Mouse (Mus musculus) megakaryocyte progenitor cell, adult 5-6 weeks (primary cell): Measurements from ENCODE around the gene Lars2. TPM values are rescaled to one million over a fixed set of nuclear protein-coding genes. Genes with fewer than 3 reads are reported as not detected.

Experiments
- ATAC-seq: replicated peaks from 2 replicates; pipeline ENCODE4 v1.8.0; 2016; ENCODE audit warnings: mild to moderate bottlenecking, moderate TSS enrichment, inconsistent platforms; ENCODE audit not compliant: poor library complexity
- total RNA-seq, 2 experiments: library from RNA; stranded (forward) in 1 of 2; stranded (reverse) in 1 of 2; fragments of 157-497, 149-512 nt in 1 of 2; fragments of 200-1000 nt in 1 of 2; gene quantifications; 2 replicates each; pipeline versions ENCODE4 v1.2.3 to v1.2.4; 2015 to 2017

Lars2 gene
- total RNA-seq, 2 experiments from 2014 or later, result 25.5 to 2,738 TPM

DNA sequence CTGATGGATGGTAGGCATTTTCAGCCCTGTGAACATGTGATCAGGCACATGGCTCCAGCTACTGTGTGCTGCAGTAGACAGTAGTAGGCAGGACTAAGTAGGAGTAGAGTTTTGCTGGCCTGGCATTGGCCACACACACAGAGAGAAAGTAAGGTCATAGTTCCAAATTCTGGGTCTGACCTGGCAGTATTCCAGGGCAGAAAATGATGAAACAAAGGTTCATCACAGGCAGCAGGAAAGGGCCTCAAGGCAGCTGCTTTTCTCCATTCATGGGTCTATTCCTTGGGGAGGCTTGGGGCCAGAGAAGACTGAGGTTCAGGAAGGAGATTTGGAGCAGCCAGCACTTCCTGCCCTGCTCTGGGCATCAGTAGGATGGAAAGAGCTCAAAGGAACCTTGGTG is 106.7 kb downstream of the Lars2 start:
- ATAC-seq, result no peak

DNA sequence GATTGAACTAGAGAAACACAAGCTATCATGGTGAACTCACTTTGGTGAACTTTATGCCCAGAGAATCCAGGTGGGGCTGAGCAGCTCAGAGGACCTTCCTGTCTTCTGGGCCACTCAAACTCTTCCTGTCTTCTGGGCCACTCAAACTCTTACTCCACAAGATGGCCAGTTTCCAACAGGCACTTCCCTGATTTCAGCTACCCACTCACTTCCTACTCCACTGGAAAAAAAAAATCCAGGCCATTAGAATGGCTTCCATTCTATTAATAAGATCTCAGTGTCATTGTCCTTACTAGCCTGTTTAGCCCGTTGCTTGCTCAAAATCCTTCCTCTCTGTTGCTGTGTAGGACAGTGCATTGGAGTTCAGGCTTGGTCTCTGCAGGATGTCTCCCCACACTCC is 108.8 kb downstream of the Lars2 start:
- ATAC-seq, result no peak

DNA sequence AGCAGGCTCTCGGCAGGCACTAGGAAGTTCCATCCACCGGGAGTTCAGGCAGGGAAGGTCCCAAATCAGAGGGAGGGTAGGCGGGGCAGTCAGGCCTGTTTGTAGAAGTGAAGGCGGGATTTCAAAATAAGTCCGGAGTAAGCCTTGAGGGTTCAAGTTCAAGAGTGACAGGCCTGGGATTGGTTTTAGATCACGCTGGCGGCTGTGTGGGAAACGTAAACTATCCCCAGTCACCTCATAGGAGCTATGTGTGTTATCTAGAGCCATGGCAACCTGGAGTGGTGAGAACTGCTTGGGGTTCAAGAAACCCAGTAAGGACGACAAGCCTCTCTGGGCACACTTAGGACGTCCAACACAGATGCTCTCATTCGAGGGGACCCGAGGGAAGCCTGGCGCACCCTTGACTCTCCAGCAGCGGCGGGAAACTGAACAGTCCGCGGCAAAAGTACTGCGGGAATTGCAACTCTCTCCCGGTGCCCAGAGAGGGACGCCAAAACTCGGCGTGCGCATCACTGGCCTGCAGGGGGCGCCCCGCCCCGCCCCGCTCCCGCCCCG is 111.4 kb downstream of the Lars2 start:
- peak; percentile 59 for ATAC-seq

DNA sequence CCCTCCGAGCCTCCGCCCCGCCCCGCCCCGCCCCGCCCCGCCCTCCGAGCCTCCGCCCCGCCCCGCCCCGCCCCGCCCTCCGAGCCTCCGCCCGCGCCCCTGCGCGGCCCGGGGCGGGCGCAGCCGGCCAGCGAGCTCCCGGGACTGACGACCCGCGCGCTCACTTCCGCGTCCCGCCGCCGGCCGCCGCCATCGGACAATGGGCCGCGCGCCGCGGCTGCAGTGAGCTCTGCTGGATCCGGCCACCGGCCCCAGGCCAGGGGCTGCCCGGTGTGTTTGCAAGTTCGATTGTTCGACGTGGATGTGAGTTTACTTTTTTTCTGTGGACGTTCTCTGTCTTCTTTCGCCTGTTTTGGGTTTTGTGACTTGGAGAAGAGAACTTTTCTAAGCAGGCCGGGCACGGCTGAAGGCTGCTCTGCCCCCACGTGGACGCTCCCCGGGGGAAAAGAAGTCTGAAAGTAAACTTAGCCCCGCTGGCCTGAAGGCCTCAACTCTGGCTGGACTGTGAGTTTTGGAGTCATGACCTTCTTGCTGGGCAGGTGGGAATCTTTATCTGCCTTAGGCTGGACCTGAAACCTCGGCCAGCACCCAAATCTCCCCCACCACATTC is 112.0 kb downstream of the Lars2 start, which contains the start of gene Limd1:
Gene Limd1, plus strand, starts transcription at position 121 of the 610 bp plus-strand sequence.
- ATAC-seq, result peak; percentile 45

DNA sequence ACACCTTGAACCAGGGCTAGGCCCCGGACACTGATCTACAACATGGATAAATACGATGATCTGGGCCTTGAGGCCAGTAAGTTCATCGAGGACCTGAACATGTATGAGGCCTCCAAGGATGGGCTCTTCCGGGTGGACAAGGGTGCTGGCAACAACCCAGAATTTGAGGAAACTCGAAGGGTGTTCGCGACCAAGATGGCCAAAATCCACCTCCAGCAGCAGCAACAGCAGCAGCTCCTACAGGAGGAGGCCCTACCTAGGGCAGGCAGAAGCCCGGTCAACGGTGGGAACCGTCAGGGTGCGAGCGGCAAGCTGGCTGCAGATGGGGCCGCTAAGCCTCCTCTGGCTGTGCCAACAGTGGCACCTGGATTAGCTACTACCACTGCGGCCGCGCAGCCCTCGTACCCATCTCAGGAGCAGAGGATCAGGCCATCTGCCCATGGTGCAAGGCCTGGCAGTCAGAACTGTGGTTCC is 112.5 kb downstream of the Lars2 start:
- ATAC-seq, result peak; percentile 5; the same call in 1 of the 2 replicates

DNA sequence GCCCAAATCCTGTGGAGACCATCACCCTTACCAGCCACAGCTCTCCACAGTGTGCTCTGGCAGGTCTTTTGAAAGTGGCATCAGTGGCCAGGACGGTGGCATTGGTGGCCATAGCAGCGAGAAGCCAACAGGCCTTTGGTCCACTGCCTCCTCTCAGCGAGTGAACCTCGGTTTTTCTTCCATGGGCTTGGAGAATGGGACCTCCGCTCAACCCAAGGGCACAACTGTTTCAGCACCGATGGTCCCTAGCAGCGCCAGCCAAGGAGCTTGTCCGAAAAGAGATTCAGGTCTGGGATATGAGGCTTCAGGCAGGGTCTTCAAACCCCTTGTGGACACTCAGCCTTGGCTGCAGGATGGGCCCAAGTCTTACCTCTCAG is 113.1 kb downstream of the Lars2 start:
- no peak for ATAC-seq

DNA sequence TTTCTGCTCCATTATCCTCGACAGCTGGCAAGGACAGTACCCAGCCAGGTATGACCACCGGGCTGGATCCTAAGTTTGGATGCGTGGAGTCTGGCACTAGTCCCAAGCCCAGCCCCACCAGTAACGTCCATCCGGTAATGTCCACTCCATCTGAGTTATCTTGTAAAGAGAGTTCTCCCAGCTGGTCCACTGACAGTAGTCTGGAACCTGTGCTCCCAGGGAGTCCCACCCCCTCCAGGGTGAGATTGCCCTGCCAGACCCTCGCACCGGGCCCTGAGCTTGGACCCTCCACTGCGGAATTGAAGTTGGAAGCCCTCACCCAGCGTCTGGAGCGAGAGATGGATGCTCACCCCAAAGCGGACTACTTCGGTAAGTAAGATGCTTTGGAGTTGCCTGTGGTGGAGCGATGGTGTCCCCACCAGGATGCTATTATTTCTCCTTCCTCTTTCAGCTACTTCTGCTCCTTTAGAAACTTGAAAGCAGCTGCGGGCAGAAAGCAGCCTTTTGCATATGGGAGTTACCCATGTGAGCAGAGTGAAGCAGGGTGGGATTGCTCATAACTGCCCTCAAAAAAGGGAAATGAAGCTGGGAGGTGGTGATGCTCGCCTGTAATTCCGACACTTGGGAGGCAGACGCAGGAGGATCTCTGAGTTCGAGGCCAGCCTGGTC is 113.7 kb downstream of the Lars2 start:
- peak; percentile 45 for ATAC-seq

DNA sequence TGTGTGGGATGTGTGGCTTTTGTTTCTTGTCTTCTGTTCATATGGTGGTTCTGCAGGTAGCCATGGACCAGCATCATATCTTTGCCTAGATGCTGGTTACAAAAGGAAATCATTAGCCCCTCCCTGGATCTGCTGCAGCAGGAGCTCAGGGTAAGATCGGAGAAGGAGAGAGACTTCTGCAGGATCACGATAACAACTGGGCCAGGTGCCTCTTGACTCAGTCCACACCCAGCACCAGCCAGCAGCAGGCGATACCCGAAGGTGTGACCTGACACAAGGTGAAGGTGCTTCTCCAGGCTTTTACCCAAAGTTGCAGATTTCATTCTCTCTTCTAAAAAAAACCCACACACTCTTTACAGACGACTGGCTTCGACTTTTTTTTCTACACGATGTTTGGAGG is 114.4 kb downstream of the Lars2 start:
- ATAC-seq, result peak; percentile 47

DNA sequence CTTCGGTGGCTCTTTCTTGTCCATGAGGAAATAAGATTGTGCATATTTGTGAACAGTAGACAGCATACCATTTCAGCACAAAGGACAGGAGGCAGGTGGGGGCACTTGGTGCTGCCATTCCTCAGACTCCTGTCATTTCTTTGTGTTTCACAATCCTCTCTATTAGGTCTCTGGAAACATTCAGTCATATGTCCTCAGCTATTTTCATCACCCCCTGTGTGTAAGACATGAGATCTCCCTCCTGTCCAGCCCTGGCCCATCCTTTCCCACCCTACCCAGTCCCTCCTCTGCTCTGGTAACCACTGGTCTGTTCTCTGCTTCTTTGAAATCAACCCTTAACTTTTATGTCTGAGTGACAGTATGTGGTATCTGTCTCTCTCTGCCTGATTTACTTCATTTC is 116.9 kb downstream of the Lars2 start:
- ATAC-seq, result no peak

DNA sequence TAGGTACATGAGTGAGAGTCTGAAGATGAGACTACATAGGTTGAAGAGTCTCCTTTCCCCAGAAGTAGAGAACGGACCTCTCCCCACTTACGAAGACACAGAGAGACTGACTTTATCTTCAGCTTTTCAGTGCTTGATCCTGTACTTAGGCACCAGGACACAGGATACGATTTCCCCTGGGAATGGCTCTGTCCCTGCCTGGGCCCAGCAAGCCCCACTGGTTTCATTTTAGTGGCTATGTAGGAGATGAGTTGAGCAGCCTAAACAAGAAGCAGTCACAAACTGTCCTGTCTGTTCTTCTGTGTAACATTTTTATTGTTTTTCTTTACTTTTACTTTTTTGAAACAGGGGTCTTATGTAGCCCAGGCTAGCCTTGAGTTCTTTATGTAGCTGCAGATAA is 118.1 kb downstream of the Lars2 start:
- no peak for ATAC-seq

DNA sequence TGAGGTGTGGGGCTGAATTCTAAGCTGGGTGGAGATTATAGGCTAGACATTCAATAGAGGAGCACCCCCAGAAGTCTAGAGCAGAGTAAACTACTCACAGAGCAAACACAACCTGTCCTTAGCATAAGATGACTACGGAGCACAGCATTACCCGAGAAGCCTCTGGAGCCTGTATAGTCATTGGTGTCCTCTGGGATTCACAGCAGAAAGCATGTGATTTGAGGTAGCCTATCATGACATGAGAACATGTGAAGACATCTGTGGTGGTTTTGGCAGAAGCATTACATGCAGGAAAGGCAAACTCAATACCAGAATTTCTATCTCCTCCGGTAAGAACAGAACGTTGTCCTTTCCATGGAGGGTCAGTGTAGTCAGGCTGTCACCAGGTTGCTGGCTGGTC is 118.8 kb downstream of the Lars2 start:
- ATAC-seq, result no peak

DNA sequence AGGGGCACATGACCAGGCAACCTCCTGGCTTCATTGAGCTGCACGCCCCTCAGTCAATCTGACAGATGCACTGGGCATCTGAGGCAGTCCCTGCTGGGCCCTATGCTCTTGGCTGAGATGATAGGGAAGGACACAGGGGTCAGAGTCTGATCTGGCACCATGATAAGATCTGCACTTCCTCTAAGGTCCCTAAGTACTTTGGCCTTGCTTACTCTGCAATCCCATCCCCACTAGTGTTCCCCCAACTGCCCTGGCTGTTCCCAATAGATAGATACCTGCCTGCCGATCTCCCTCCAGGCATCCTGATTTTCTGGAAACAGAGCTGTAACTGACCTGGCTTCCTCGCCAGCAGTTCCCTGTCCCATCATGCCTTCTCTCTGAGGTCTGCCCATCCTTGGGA is 119.9 kb downstream of the Lars2 start:
- no peak for ATAC-seq

DNA sequence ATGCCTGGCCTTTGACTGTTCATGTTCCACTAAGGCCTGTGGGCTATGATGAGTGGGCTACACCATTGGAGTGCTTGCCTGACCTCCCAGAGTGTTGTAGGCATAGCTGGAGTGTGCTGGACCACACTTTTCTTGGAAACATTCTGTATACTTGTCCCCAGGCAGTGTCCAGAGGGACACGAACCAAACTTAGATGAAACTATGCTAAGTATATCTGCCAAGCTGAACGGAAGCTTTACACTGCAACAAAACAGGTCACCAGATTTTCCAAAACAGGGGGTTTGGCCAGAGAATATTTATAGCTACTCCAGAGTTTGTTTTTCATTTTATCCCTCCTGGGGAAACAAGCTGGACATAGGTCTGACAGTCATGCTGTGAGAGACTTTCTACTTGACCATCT is 122.3 kb downstream of the Lars2 start:
- ATAC-seq, result no peak

DNA sequence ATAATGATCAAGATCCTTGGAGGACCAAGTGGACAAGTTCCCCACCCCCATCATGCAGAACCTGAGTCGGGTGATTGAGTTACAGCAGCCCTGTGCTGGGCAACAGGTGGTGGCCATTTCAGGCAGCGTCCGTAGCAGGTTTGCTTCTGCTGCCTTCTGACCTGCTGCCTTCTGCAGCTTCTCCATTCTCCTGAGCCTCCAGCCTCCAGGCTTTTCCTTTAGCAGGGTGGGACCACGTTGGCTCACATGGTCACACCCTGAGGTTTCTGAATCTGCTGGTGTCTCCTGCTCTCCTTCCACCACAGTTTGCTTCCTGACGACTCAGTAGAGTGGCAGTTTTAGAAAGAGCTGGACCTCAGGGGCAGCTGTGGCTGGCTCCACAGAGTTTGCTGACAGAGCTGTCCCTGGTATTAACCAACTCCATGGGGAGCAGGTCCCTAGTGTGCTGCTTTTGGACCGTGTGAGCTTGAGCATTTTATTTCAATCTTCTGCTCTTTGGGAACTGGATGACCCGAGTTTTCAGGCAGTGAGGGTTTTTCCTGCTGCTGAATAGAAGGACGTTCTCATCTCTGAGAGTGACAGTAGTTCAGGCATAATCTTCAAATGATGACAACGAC is 123.1 kb downstream of the Lars2 start:
- ATAC-seq, result no peak

DNA sequence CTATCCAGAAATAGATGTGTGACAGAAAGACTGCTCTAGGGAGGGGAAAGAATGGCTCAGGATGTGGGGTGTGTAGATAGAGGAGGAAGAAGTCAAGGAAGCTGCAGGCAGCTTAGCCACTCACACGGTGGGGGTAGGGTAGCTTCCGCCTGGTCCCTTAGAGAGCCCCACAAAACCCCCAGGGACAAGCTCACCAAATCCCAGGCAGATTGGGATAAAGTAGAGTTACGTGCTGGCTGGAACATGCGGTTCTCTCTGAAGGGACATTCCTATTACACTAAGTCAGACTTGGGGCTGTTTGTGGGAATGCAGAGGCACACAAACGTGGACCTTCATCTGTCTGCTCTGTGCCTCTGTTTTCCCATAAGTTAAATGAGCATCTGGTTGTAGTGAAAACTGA is 124.2 kb downstream of the Lars2 start:
- no peak for ATAC-seq

DNA sequence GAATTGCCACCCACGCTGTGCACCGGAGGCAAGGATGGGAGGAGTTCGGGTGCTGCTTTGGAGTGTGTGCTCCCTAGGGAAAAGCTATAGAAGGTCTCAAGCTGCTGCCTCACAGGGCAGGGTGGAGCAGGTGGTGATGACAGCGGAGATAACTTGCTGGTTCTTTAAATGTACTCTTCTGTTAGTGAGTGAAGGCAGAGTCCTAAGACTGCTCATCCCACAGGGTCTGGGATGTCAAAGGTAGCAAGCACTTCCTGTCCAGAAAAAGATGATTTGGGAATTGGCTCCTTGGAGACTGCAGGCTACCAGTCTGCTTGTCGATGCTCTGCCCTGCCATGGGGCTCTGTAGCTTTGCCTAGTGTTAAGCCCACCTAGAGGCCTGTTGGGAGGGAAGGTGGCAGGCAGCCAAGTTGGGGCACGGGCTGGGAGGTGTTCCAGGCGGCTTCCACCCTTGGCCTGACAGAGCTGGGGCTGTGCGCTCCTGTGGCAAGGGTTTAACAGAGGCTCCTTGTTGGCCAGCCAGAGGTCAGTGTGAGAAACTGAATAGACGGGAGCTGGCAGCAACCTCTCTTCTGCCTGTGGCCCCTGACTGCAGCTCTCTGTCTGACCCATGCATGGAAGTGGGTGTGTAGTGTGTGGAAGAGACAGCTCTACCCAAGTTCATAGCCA is 125.3 kb downstream of the Lars2 start:
- ATAC-seq, result peak; percentile 77

DNA sequence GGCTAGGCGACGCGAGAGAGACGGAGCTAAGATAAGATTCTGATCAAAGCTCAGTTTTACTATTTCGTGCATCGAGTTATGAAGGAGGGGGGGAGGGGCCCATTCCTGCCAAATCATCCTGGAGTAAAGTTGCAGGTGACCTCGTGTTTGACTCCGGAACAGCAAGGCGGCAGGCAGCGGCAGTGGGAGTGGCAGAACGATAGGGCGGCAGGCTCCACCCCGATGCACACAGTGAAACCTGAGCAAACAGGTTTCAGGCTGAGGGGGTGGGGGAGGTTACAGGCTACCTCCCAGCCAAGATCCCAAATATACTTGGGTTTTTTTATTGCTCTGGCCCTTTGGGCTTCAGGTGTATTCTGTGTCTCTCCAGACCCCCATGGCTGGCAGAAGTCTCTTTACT is 129.9 kb downstream of the Lars2 start:
- ATAC-seq, result no peak

DNA sequence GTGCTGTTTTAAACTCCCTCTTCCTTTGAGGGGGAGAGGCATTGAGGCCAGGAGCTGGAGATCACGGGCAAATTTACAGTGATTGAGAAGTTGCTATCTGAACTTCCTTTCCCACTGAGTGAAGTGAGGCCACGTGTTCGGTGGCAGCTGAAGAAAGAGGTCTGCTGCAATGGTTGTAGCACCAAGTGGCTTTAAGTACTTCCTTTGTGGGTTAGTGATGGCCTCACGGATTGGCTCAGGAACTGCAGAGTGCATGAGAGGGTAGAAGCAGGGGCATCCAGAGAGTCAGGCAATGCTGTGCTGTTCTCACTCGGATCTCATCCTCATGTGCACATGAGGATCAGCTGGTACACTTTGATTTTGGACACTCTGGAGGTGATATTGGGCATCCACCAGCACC is 131.2 kb downstream of the Lars2 start:
- ATAC-seq, result peak; percentile 98

DNA sequence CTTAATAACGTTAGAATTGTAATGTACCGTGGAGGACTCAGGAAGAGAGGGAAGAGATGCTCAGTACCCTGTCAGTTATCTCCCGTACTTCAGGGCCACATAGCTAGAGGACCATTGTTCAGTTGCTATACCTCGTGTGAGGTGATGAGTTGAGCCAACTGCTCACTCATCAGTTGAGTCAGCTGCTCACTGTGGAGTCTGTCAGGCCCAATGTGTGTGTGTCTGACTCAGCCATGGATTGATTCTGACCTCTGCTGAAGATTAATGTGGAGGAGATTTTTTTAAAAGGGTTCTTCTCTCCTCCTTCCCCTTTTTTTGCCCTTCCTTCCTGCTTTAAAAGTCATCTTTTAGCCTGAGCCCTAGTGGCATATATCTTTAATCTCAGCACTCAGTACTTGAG is 133.8 kb downstream of the Lars2 start:
- ATAC-seq, result no peak

DNA sequence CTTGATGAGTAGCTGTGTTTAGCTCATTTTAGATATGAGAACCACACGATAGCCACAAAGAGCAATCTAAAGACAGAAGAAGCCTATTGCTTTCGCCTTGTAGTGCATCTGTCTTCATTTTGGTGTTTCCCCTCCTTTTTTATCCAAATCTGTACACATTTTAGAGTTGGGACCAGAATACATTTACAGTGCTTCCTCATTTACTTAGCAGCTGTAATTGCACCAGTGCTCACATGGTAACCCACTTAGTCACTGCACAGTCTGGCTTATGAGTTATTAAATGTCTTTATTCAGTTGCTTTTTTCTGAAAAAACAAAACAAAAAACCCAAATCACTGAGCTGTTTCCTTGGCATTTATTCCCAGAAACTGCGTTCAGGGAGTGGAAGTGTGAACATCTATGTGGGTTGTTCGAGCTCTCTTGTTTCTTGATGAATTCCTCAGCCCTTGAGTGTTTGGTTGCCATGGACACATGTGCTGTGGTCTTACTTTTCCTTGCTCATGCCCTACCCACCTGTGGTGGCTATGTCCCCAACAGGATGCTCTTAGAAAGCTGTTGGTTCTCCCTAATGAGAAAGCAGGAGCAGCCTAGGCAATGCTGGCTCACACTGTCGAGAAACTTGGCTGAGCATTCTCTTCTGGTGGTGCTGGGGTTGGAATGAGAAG is 136.6 kb downstream of the Lars2 start:
- ATAC-seq, result no peak

DNA sequence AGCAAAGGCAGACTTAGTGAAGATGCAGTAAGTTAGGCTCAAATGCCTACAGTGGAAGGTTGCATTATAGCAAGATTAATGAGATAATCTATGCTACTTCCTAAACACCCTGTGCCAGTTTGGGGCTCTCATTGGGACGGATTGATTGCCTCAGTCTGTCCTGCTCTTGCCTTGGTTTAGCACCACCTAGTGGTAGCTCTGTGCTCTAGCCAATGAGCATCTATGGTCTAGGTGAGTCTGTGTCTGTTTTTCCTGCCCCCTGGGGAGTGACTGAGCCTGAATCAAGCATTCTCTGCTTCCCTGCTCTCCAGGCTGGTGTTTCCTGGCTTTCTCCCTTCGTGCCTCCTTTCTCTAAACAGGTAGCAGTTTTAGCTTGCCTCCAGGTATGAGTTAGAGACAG is 137.6 kb downstream of the Lars2 start:
- ATAC-seq, result peak; percentile 95
